Mouse (Mus musculus) kidney, embryonic 14.5 days (tissue): ENCODE data around the gene Rbm15. TPM values are rescaled to one million over a fixed set of nuclear protein-coding genes. Genes with fewer than 3 reads are reported as not detected.
A peak's percentile ranks its signal among the peaks of the same experiment; 100 is the strongest.

Experiments used
- ATAC-seq: fragments of 200-750 bp; cut with Nextera tagmentation; 2 replicates; pipeline ENCODE4 v1.8.0; 2017; ENCODE audit warnings: moderate number of reproducible peaks, mild to moderate bottlenecking, moderate TSS enrichment, moderate library complexity; ENCODE audit not compliant: low FRiP score, low TSS enrichment
- H3K27ac ChIP-seq: fragments of 300-500 bp; sonication (generic); 2 replicates; pipeline ENCODE4 v1.5.1; 2014; ENCODE audit warnings: low read depth, mild to moderate bottlenecking, low read length, moderate library complexity, mixed read lengths
- H3K27me3 ChIP-seq: fragments of 300-500 bp; sonication (generic); 2 replicates; pipeline ENCODE4 v1.6.1; 2014; ENCODE audit warnings: mild to moderate bottlenecking, low read length; ENCODE audit not compliant: control insufficient read depth, insufficient read depth
- H3K36me3 ChIP-seq: fragments of 300-500 bp; sonication (generic); 2 replicates; pipeline ENCODE4 v1.6.1; 2014; ENCODE audit warnings: low read length, mixed read lengths; ENCODE audit not compliant: control insufficient read depth, insufficient read depth
- H3K4me1 ChIP-seq: fragments of 300-500 bp; sonication (generic); 2 replicates; pipeline ENCODE4 v1.6.1; 2014; ENCODE audit warnings: low read length, mixed read lengths; ENCODE audit not compliant: control insufficient read depth, insufficient read depth
- H3K4me2 ChIP-seq: fragments of 300-500 bp; sonication (generic); replicated peaks from 2 replicates; pipeline ENCODE4 v1.6.1; 2014; ENCODE audit warnings: low read depth, mild to moderate bottlenecking, low read length
- H3K4me3 ChIP-seq: fragments of 300-500 bp; sonication (generic); 2 replicates; pipeline ENCODE4 v1.5.1; 2014; ENCODE audit warnings: mild to moderate bottlenecking, low read length
- H3K9ac ChIP-seq: fragments of 300-500 bp; sonication (generic); 2 replicates; pipeline ENCODE4 v1.6.1; 2014; ENCODE audit warnings: low read depth, mild to moderate bottlenecking, low read length, moderate library complexity
- H3K9me3 ChIP-seq: fragments of 300-500 bp; sonication (generic); 2 replicates; pipeline ENCODE4 v1.6.1; 2016; ENCODE audit warnings: low read length; ENCODE audit not compliant: control insufficient read depth
- WGBS: fragments of 180-500 bp; shearing (Covaris S2); extraction: QIAGEN DNeasy Blood & Tissue Kit; methylation state at CpG from one replicate; pipeline ENCODE4 v1.1.7; 2014; 5-methylcytosine and 5-hydroxymethylcytosine counted together
- polyA plus RNA-seq: library from polyadenylated mRNA; unstranded; fragments of >200 nt; fragmentation: Nextera tagmentation; extraction: Ambion mirVana; gene quantifications from 2 replicates; pipeline ENCODE4 v1.2.1, GENCODE M21; 2014

Rbm15 gene
- polyA plus RNA-seq, 1 experiment from 2014 or later, result 21.0 TPM

- peaks cover 16% of the 10 kb centered on the region for H3K36me3 ChIP-seq
- 10% methylated on average over 12 of the region's 12 CpGs for WGBS
- no peaks in the 10 kb centered on the region for H3K9me3 ChIP-seq
- H3K27ac ChIP-seq, result peak overlapping the region; percentile 95
- no peak for ATAC-seq
- H3K27me3 ChIP-seq, result no peaks in the 10 kb centered on the region
- H3K9ac ChIP-seq, result peak overlapping the region; percentile 73
- peak overlapping the region; percentile 56 for H3K4me2 ChIP-seq
- H3K4me1 ChIP-seq, result peaks cover 17% of the 10 kb centered on the region
- peak overlapping the region; percentile 93 for H3K4me3 ChIP-seq
These were observed 895 bp upstream of the Rbm15 start for GRCm38 (mm10) chr3:107334202-107334934.

GRCm38 (mm10) chr3:107332960-107333380 is 503 bp downstream of the Rbm15 start:
- peaks cover 17% of the 10 kb centered on the region for H3K4me1 ChIP-seq
- H3K9me3 ChIP-seq, result no peaks in the 10 kb centered on the region
- peak; percentile 96 for ATAC-seq
- under 1% methylated on average over 37 of the region's 37 CpGs for WGBS
- H3K36me3 ChIP-seq, result peaks cover 26% of the 10 kb centered on the region
- peak overlapping the region; percentile 93 for H3K4me3 ChIP-seq
- peak overlapping the region; percentile 96 for H3K9ac ChIP-seq
- no peaks in the 10 kb centered on the region for H3K27me3 ChIP-seq
- H3K4me2 ChIP-seq, result peak overlapping the region; percentile 82; the same call in 1 of the 2 replicates
- peak overlapping the region; percentile 95 for H3K27ac ChIP-seq

GRCm38 (mm10) chr3:107332127-107332959 is 1.1 kb downstream of the Rbm15 start:
- peak; percentile 13; the same call in 1 of the 2 replicates for ATAC-seq
- peak overlapping the region; percentile 93 for H3K4me3 ChIP-seq
- no peaks in the 10 kb centered on the region for H3K27me3 ChIP-seq
- peaks cover 27% of the 10 kb centered on the region for H3K36me3 ChIP-seq
- H3K4me1 ChIP-seq, result peaks cover 17% of the 10 kb centered on the region
- peak overlapping the region; percentile 82 for H3K4me2 ChIP-seq
- 0% methylated on average over 73 of the region's 75 CpGs for WGBS
- H3K27ac ChIP-seq, result peak overlapping the region; percentile 95
- H3K9ac ChIP-seq, result peak overlapping the region; percentile 96
- no peaks in the 10 kb centered on the region for H3K9me3 ChIP-seq

GRCm38 (mm10) chr3:107331746-107332126 is 1.7 kb downstream of the Rbm15 start:
- H3K27me3 ChIP-seq, result no peaks in the 10 kb centered on the region
- peak overlapping the region; percentile 96 for H3K9ac ChIP-seq
- no peaks in the 10 kb centered on the region for H3K9me3 ChIP-seq
- H3K36me3 ChIP-seq, result peaks cover 29% of the 10 kb centered on the region
- peaks cover 17% of the 10 kb centered on the region for H3K4me1 ChIP-seq
- H3K4me3 ChIP-seq, result peak overlapping the region; percentile 93
- 19% methylated on average over 17 of the region's 17 CpGs for WGBS
- no peak for ATAC-seq
- H3K4me2 ChIP-seq, result peak overlapping the region; percentile 82
- H3K27ac ChIP-seq, result no peak overlapping the region; the same call in 1 of the 2 replicates

GRCm38 (mm10) chr3:107330503-107331424 is 2.7 kb downstream of the Rbm15 start:
- no peak for ATAC-seq
- Histone ChIP-seq H3K9ac (peak overlapping the region; percentile 96; the same call in 1 of the 2 replicates), H3K4me2 (peak overlapping the region; percentile 82), H3K4me1 (peaks cover 17% of the 10 kb centered on the region), H3K9me3 (no peaks in the 10 kb centered on the region), H3K27ac (no peak overlapping the region), H3K4me3 (peak overlapping the region; percentile 93), H3K27me3 (no peaks in the 10 kb centered on the region), H3K36me3 (peaks cover 34% of the 10 kb centered on the region)
- WGBS, result 62% methylated on average over 28 of the region's 28 CpGs

GRCm38 (mm10) chr3:107326442-107326841 is 7.0 kb downstream of the Rbm15 start:
- H3K9ac ChIP-seq, result no peak overlapping the region
- WGBS, result 97% methylated on average over 1 of the region's 1 CpGs
- H3K27ac ChIP-seq, result no peak overlapping the region
- no peaks in the 10 kb centered on the region for H3K27me3 ChIP-seq
- H3K4me3 ChIP-seq, result no peak overlapping the region
- peaks cover 53% of the 10 kb centered on the region for H3K36me3 ChIP-seq
- H3K4me1 ChIP-seq, result peaks cover 20% of the 10 kb centered on the region
- no peaks in the 10 kb centered on the region for H3K9me3 ChIP-seq
- no peak for ATAC-seq
- H3K4me2 ChIP-seq, result no peak overlapping the region

GRCm38 (mm10) chr3:107321776-107322175 is 11.7 kb downstream of the Rbm15 start:
- Histone ChIP-seq H3K36me3 (peaks cover 30% of the 10 kb centered on the region), H3K9me3 (no peaks in the 10 kb centered on the region), H3K4me2 (no peak overlapping the region), H3K27ac (no peak overlapping the region), H3K27me3 (no peaks in the 10 kb centered on the region), H3K9ac (no peak overlapping the region), H3K4me1 (0 out of 2 replicates have a peak, but pooled peaks cover 4% of the 10 kb centered on the region), H3K4me3 (no peak overlapping the region)
- no peak for ATAC-seq

GRCm38 (mm10) chr3:107321141-107321540 is 12.3 kb downstream of the Rbm15 start:
- H3K9ac ChIP-seq, result no peak overlapping the region
- no peak overlapping the region for H3K4me3 ChIP-seq
- H3K27me3 ChIP-seq, result no peaks in the 10 kb centered on the region
- no peak overlapping the region for H3K4me2 ChIP-seq
- no peak for ATAC-seq
- H3K36me3 ChIP-seq, result peaks cover 31% of the 10 kb centered on the region
- H3K9me3 ChIP-seq, result no peaks in the 10 kb centered on the region
- no peak overlapping the region for H3K27ac ChIP-seq
- H3K4me1 ChIP-seq, result 0 out of 2 replicates have a peak, but pooled peaks cover 4% of the 10 kb centered on the region
- WGBS, result 90% methylated on average over 2 of the region's 2 CpGs
